Mouse (Mus musculus): Measurements from ENCODE around the gene Bcl7c. TPM values are rescaled to one million over a fixed set of nuclear protein-coding genes. Genes with fewer than 3 reads are reported as not detected.
"Not testable (repeated sequence)": the region's sequence is repeated elsewhere in the genome, so short reads cannot be mapped to it uniquely, and the experiment has no call there.

Bcl7c gene
- polyA plus RNA-seq, 1 experiment from 2014 or later = 56.6 TPM

DNA sequence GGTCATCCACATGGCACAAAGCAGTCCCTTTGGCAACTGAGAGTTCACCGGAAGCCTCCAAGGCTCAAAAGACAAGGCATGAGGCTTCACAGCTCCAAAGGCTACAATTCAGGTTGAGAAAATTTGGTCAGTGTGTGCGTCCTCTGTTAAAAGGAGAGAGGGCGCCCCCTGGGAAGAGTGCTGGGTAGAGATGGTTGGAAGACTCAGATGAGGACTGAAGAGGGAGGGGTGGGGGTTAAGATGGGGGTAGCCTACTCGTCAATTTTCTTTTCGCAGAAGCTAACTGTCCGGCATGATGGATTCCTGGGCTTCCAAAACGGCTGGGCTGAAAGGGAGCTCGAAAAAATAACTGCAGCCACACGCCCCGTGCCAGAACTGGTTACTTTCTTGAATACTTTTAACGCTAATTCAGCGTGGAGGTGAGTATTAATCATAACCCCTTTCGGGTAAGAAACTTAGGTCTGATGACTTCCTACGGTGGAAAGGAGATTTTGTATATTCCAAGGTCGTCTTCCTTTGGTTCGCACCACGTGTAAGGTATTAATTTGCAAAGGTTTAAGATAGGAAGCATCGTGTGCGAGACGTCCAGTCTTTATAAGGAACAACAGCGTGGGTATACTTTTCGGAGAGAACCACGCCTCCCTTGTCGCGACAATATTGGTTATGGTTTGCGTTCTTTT lies 35.8 kb upstream of the Bcl7c start, which contains the start of gene Fbxl19:
TSS of gene Fbxl19 (plus strand) at position 178 of the 680 bp plus-strand sequence.
- Histone ChIP-seq H3K27me3 (ENCODE audit: insufficient read depth, poor library complexity, severe bottlenecking) (no peaks in the 10 kb centered on the region), H3K9me3 (no peaks in the 10 kb centered on the region)
- 2% methylated on average over 26 of the region's 26 CpGs for WGBS

DNA sequence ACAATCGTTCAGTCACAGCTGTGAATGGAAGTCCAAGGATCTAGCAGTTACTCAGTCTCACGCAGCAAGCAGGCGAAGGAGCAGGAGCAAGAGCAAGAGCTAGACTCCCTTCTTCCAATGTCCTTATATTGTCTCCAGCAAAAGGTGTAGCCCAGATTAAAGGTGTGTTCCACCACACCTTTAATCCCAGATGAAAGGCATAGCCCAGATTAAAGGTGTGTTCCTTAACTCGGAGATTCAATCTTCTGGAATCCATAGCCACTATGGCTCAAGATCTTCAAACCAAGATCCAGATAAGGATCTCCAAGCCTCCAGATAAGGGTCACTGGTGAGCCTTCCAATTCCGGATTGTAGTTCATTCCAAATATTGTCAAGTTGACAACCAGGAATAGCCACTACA lies 23.3 kb upstream of the Bcl7c start, which contains the start of gene Ctf2:
TSS of gene Ctf2 (minus strand) at position 101 of the 400 bp plus-strand sequence.
- H3K9me3 ChIP-seq; H3K27me3 ChIP-seq (ENCODE audit: insufficient read depth, poor library complexity, severe bottlenecking); H3K4me1 ChIP-seq (replicated peaks); H3K36me3 ChIP-seq; H3K27ac ChIP-seq; H3K4me3 ChIP-seq; DNase-seq (ENCODE audit: low spot score): not testable (repeated sequence)
- no CpG with 5 or more reads among the region's 5 CpGs for WGBS

More for the DNA sequence above, 35.8 kb upstream of the Bcl7c start, which contains the start of gene Fbxl19:
- Histone ChIP-seq H3K36me3 (peaks cover 21% of the 10 kb centered on the region), H3K4me1 (replicated peaks) (peaks cover 34% of the 10 kb centered on the region), H3K27ac (peak within 1 kb of the TSS; percentile 98), H3K4me3 (peak within 1 kb of the TSS; percentile 94)
- peak; percentile 76 for DNase-seq (ENCODE audit: low spot score)

DNA sequence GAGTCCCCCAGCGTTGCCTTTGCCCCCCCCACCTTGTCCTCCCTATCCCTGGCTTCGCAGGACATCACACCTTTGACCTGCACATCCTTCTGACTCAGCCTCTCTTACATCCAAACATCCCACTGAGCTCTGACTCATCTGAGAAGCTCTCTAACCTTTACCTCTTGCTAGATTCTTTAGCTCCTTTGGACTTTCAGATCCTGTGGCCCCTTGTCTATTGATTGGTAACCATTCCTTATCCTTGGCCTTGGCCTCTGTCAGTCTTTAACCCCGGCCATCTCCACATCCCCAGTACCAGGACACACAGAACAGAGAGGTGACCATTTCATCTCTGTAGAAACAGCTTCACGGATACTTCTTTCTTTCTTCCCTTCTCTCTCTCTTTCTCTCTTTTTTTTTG lies 21.4 kb upstream of the Bcl7c start:
- Histone ChIP-seq H3K4me3 (no peak overlapping the region), H3K36me3 (no peaks in the 10 kb centered on the region), H3K27me3 (ENCODE audit: insufficient read depth, poor library complexity, severe bottlenecking) (no peaks in the 10 kb centered on the region), H3K4me1 (replicated peaks) (peaks cover 4% of the 10 kb centered on the region; the same call in 1 of the 2 replicates), H3K9me3 (no peaks in the 10 kb centered on the region), H3K27ac (no peak overlapping the region)
- WGBS = 77% methylated on average over 4 of the region's 4 CpGs
- no peak for DNase-seq (ENCODE audit: low spot score)

DNA sequence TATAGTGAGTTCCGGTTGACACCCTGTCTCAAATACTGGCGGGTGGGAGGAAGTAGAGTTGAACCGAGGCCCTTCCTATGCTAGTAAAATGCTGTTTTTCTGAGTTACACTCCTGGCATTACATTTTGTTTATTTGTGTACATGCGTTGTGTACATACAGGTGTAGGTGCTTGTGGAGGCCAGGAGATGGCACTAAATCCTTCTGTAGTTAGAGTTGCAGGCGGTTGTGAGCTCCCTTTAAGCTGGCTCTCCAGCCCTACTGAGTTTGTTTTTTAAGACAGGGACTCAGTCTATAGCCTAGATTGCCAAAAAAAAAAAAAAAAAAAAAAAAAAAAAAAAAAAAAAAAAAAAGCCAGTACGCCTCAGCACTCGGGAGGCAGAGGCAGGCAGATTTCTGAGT lies 19.2 kb upstream of the Bcl7c start:
- Histone ChIP-seq H3K9me3 (no peaks in the 10 kb centered on the region), H3K36me3 (no peaks in the 10 kb centered on the region), H3K4me1 (replicated peaks) (peaks cover 4% of the 10 kb centered on the region; the same call in 1 of the 2 replicates), H3K27me3 (ENCODE audit: insufficient read depth, poor library complexity, severe bottlenecking) (no peaks in the 10 kb centered on the region), H3K27ac (no peak overlapping the region), H3K4me3 (no peak overlapping the region)
- no peak for DNase-seq (ENCODE audit: low spot score)
- 89% methylated on average over 7 of the region's 7 CpGs for WGBS

- H3K4me3 ChIP-seq = no peak overlapping the region
- no peaks in the 10 kb centered on the region for H3K27me3 ChIP-seq (ENCODE audit: insufficient read depth, poor library complexity, severe bottlenecking)
- no peaks in the 10 kb centered on the region for H3K9me3 ChIP-seq
- peaks cover 4% of the 10 kb centered on the region; the same call in 1 of the 2 replicates for H3K4me1 ChIP-seq (replicated peaks)
- no peak overlapping the region for H3K27ac ChIP-seq
- no peaks in the 10 kb centered on the region for H3K36me3 ChIP-seq
- 55% methylated on average over 6 of the region's 6 CpGs for WGBS
- no peak for DNase-seq (ENCODE audit: low spot score)
Observed at GRCm38 (mm10) chr7:127725924-127726323, 17.2 kb upstream of the Bcl7c start.

DNA sequence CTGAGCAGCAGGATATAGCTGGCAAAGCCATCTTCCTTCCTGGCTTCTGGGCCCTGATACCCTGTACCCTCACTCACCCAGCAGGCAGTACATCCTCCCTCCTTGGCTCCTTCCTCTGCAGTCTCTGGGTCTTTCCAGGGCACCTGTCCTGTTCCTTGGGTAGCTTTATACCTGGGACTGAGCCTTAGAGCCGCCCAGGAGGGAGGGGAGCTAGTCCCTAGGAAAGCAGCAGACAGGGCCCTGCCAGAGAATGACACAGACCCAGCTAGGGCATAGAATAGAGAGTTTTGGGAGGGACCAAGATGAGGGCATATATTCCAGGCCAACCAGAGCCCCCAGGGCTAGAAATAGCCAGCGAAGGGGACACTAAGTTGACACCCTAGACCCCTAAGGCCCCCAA lies 16.8 kb upstream of the Bcl7c start:
- Histone ChIP-seq H3K27me3 (ENCODE audit: insufficient read depth, poor library complexity, severe bottlenecking) (no peaks in the 10 kb centered on the region), H3K4me1 (replicated peaks) (peaks cover 4% of the 10 kb centered on the region; the same call in 1 of the 2 replicates), H3K9me3 (no peaks in the 10 kb centered on the region), H3K36me3 (no peaks in the 10 kb centered on the region), H3K4me3 (no peak overlapping the region), H3K27ac (no peak overlapping the region)
- no peak for DNase-seq (ENCODE audit: low spot score)
- WGBS = 32% methylated on average over 2 of the region's 2 CpGs

DNA sequence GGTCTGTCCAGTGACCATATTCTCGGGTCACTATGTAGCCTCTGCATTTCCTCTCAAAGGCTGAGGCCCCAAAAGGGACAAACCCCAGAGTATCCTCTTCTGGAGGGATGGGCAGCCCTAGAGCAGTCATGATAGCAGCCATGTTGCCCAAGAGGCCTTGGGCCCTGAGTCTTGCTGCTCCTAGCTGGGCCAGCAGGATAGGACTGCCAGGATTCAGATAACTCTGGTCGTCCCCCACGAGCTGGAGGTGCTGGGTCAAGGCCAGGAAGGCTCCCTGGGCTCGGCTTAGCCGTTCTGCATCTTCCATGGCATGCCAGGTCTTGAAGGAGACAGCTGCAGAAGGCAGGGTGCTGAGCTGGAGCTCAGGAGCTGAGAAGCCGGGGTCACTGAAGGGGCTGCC lies 10.5 kb upstream of the Bcl7c start:
- H3K36me3 ChIP-seq = no peaks in the 10 kb centered on the region
- H3K9me3 ChIP-seq = no peaks in the 10 kb centered on the region
- no peak for DNase-seq (ENCODE audit: low spot score)
- peaks cover 26% of the 10 kb centered on the region for H3K4me1 ChIP-seq (replicated peaks)
- H3K27me3 ChIP-seq (ENCODE audit: insufficient read depth, poor library complexity, severe bottlenecking) = peaks cover 8% of the 10 kb centered on the region
- 88% methylated on average over 6 of the region's 6 CpGs for WGBS
- no peak overlapping the region for H3K27ac ChIP-seq
- no peak overlapping the region for H3K4me3 ChIP-seq

GRCm38 (mm10) chr7:127718339-127718738 lies 9.6 kb upstream of the Bcl7c start:
- WGBS = 90% methylated on average over 6 of the region's 6 CpGs
- peaks cover 8% of the 10 kb centered on the region for H3K27me3 ChIP-seq (ENCODE audit: insufficient read depth, poor library complexity, severe bottlenecking)
- H3K4me3 ChIP-seq = no peak overlapping the region
- no peak for DNase-seq (ENCODE audit: low spot score)
- no peaks in the 10 kb centered on the region for H3K9me3 ChIP-seq
- no peaks in the 10 kb centered on the region for H3K36me3 ChIP-seq
- H3K4me1 ChIP-seq (replicated peaks) = peaks cover 34% of the 10 kb centered on the region
- no peak overlapping the region for H3K27ac ChIP-seq

DNA sequence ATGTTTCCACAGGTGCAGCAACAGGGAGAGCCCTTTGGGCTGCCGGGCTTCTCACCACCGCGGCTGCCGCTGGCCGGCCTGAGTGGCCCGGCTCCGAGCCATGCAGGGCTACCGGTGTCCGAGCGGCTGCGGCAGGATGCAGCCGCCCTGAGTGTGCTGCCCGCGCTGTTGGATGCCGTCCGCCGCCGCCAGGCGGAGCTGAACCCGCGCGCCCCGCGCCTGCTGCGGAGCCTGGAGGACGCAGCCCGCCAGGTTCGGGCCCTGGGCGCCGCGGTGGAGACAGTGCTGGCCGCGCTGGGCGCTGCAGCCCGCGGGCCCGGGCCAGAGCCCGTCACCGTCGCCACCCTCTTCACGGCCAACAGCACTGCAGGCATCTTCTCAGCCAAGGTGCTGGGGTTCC lies 8.3 kb upstream of the Bcl7c start:
- Histone ChIP-seq H3K9me3 (no peaks in the 10 kb centered on the region), H3K4me1 (replicated peaks) (peaks cover 47% of the 10 kb centered on the region), H3K4me3 (peak overlapping the region; percentile 55), H3K27me3 (ENCODE audit: insufficient read depth, poor library complexity, severe bottlenecking) (peaks cover 8% of the 10 kb centered on the region), H3K27ac (peak overlapping the region; percentile 84), H3K36me3 (no peaks in the 10 kb centered on the region)
- peak; percentile 77 for DNase-seq (ENCODE audit: low spot score)
- WGBS = 2% methylated on average over 41 of the region's 41 CpGs

GRCm38 (mm10) chr7:127714816-127715215 lies 6.1 kb upstream of the Bcl7c start:
- WGBS = 86% methylated on average over 4 of the region's 4 CpGs
- Histone ChIP-seq H3K27me3 (ENCODE audit: insufficient read depth, poor library complexity, severe bottlenecking) (peaks cover 8% of the 10 kb centered on the region), H3K4me1 (replicated peaks) (peaks cover 57% of the 10 kb centered on the region), H3K4me3 (no peak overlapping the region), H3K9me3 (no peaks in the 10 kb centered on the region), H3K27ac (no peak overlapping the region), H3K36me3 (no peaks in the 10 kb centered on the region)
- DNase-seq (ENCODE audit: low spot score) = no peak

GRCm38 (mm10) chr7:127712461-127713385 lies 4.0 kb upstream of the Bcl7c start, which contains the start of gene Ctf1:
TSS of gene Ctf1 (plus strand) at chr7:127712736.
- Histone ChIP-seq H3K27ac (peak within 1 kb of the TSS; percentile 88), H3K36me3 (no peaks in the 10 kb centered on the region), H3K9me3 (no peaks in the 10 kb centered on the region), H3K4me1 (replicated peaks) (peaks cover 69% of the 10 kb centered on the region), H3K27me3 (ENCODE audit: insufficient read depth, poor library complexity, severe bottlenecking) (peaks cover 8% of the 10 kb centered on the region), H3K4me3 (peak within 1 kb of the TSS; percentile 49)
- peak; percentile 85 for DNase-seq (ENCODE audit: low spot score)
- 1% methylated on average over 28 of the region's 28 CpGs for WGBS

GRCm38 (mm10) chr7:127711456-127711855 lies 2.7 kb upstream of the Bcl7c start:
- peak overlapping the region; percentile 88; the same call in 1 of the 2 replicates for H3K27ac ChIP-seq
- 72% methylated on average over 3 of the region's 3 CpGs for WGBS
- H3K4me1 ChIP-seq (replicated peaks) = peaks cover 70% of the 10 kb centered on the region
- no peak overlapping the region for H3K4me3 ChIP-seq
- H3K9me3 ChIP-seq = no peaks in the 10 kb centered on the region
- no peak for DNase-seq (ENCODE audit: low spot score)
- H3K27me3 ChIP-seq (ENCODE audit: insufficient read depth, poor library complexity, severe bottlenecking) = peaks cover 4% of the 10 kb centered on the region
- peaks cover 6% of the 10 kb centered on the region; the same call in 1 of the 2 replicates for H3K36me3 ChIP-seq

DNA sequence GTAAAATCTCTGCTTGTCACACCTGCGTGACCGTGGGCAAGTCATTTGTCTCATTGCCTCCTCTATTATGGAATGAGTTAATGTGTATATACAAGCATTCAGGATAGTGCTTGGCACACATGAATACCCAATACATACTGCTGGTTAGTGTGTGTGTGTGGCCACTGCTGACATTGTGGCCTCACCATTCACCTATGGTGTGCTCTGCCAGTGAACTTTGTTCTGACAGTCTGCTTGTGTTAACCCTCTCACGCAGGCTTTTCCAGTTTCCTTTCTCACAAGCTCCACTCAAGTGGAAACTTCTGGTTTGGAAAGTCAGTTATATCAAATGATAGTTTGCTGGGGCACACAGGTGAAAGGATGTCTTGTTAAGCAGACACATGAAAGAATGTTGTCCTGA lies 2.3 kb upstream of the Bcl7c start:
- DNase-seq (ENCODE audit: low spot score) = no peak
- H3K27me3 ChIP-seq (ENCODE audit: insufficient read depth, poor library complexity, severe bottlenecking) = no peaks in the 10 kb centered on the region
- peaks cover 10% of the 10 kb centered on the region for H3K36me3 ChIP-seq
- H3K4me1 ChIP-seq (replicated peaks) = peaks cover 73% of the 10 kb centered on the region
- H3K27ac ChIP-seq = no peak overlapping the region
- 88% methylated on average over 3 of the region's 3 CpGs for WGBS
- H3K9me3 ChIP-seq = no peaks in the 10 kb centered on the region
- no peak overlapping the region for H3K4me3 ChIP-seq

All from hindbrain, embryonic 10.5 days (tissue).